ENCODE assay signal across 8 mouse cellular contexts in genomic region chr7:4812303-4813104, GRCm38 (mm10). TPM values are rescaled to one million over a fixed set of nuclear protein-coding genes. Genes with fewer than 3 reads are reported as not detected.
DNase-seq lines count a peak whose midpoint lies in the region; ATAC-seq and TF ChIP-seq lines count a peak whose summit lies in the region.

Ube2s (minus strand) TSS chr7:4812590.

- peak within 1 kb of the TSS; percentile 57 for H3K4me2 ChIP-seq in kidney, embryonic 14.5 days (replicated peaks; ENCODE audit: low read depth, low read length)
- H3K4me2 ChIP-seq in limb, embryonic 15.5 days, result peak within 1 kb of the TSS; percentile 65

- DNase-seq in A20 (ENCODE audit: low read depth, low spot score), result peak; percentile 100
- DNase-seq in heart, adult 9 months (ENCODE audit: low spot score in 2 of 2), result peak; percentile 99 to 100
- peak; percentile 96 to 97 for DNase-seq in monocyte, adult 2 months (ENCODE audit: low read depth in 1 of 2, low spot score in 2 of 2)
- DNase-seq in spleen, postnatal 36 days (ENCODE audit: low spot score in 2 of 2), result peak; percentile 99 to 100

- H3K4me3 ChIP-seq in bone marrow macrophage, adult 2 months (ENCODE audit: insufficient read depth, low read length), result peak within 1 kb of the TSS; percentile 88
- peak within 1 kb of the TSS; percentile 93 for H3K4me3 ChIP-seq in embryonic fibroblast, embryonic 13.5 days (ENCODE audit: insufficient read depth, low read length)
- H3K4me3 ChIP-seq in kidney, embryonic 14.5 days (ENCODE audit: low read length), result peak within 1 kb of the TSS; percentile 99
- H3K4me3 ChIP-seq in limb, embryonic 15.5 days, result peak within 1 kb of the TSS; percentile 98

- H3K9me3 ChIP-seq in kidney, embryonic 14.5 days (ENCODE audit: control insufficient read depth, low read length), result no peaks in the 10 kb centered on the region
- H3K9me3 ChIP-seq in limb, embryonic 15.5 days, result no peaks in the 10 kb centered on the region

- TF ChIP-seq POLR2A in bone marrow macrophage, adult 2 months (IDR thresholded peaks at IDR 0.05; ENCODE audit: borderline replicate concordance, low read depth, low read length), result no peak
- TF ChIP-seq POLR2A in embryonic fibroblast, embryonic 13.5 days (IDR thresholded peaks at IDR 0.05; ENCODE audit: low read depth, low read length), result peak; percentile 85

- peaks cover 11% of the 10 kb centered on the region for H3K4me1 ChIP-seq in bone marrow macrophage, adult 2 months (ENCODE audit: control insufficient read depth, insufficient read depth, low read length)
- H3K4me1 ChIP-seq in embryonic fibroblast, embryonic 13.5 days (ENCODE audit: control insufficient read depth, insufficient read depth, low read length), result peaks cover 7% of the 10 kb centered on the region; the same call in 1 of the 2 replicates
- H3K4me1 ChIP-seq in kidney, embryonic 14.5 days (ENCODE audit: control insufficient read depth, insufficient read depth, low read length), result peaks cover 14% of the 10 kb centered on the region
- H3K4me1 ChIP-seq in limb, embryonic 15.5 days, result peaks cover 25% of the 10 kb centered on the region

- under 1% methylated on average over 62 of the region's 62 CpGs for WGBS in kidney, embryonic 14.5 days
- under 1% methylated on average over 62 of the region's 62 CpGs for WGBS in limb, embryonic 15.5 days

- peaks cover 27% of the 10 kb centered on the region for H3K36me3 ChIP-seq in kidney, embryonic 14.5 days (ENCODE audit: control insufficient read depth, insufficient read depth, low read length)
- peaks cover 22% of the 10 kb centered on the region for H3K36me3 ChIP-seq in limb, embryonic 15.5 days

- TF ChIP-seq CTCF in bone marrow macrophage, adult 2 months (IDR thresholded peaks at IDR 0.05; ENCODE audit: low read depth, low read length), result no peak
- TF ChIP-seq CTCF in embryonic fibroblast, embryonic 13.5 days (IDR thresholded peaks at IDR 0.05; ENCODE audit: borderline replicate concordance, insufficient read depth, low read length), result no peak

- no peaks in the 10 kb centered on the region for H3K27me3 ChIP-seq in kidney, embryonic 14.5 days (ENCODE audit: control insufficient read depth, insufficient read depth, low read length)
- no peaks in the 10 kb centered on the region for H3K27me3 ChIP-seq in limb, embryonic 15.5 days

- peak within 1 kb of the TSS; percentile 94 for H3K27ac ChIP-seq in bone marrow macrophage, adult 2 months (ENCODE audit: insufficient read depth, low read depth, low read length)
- peak within 1 kb of the TSS; percentile 86 for H3K27ac ChIP-seq in embryonic fibroblast, embryonic 13.5 days (ENCODE audit: insufficient read depth, low read length)
- H3K27ac ChIP-seq in kidney, embryonic 14.5 days (ENCODE audit: low read depth, low read length), result peak within 1 kb of the TSS; percentile 93
- H3K27ac ChIP-seq in limb, embryonic 15.5 days, result peak within 1 kb of the TSS; percentile 99

- peak within 1 kb of the TSS; percentile 98 for H3K9ac ChIP-seq in kidney, embryonic 14.5 days (ENCODE audit: low read depth, low read length)
- peak within 1 kb of the TSS; percentile 97 for H3K9ac ChIP-seq in limb, embryonic 15.5 days

- peak; percentile 98 for ATAC-seq in kidney, embryonic 14.5 days (ENCODE audit: low FRiP score, low TSS enrichment)
- ATAC-seq in limb, embryonic 15.5 days (ENCODE audit: insufficient number of reproducible peaks, low FRiP score, low TSS enrichment, low read depth), result peak; percentile 99

RNA-seq across cellular contexts. Expression of gene Ube2s, which starts in this region (rescaled TPM):
- polyA plus RNA-seq in bone marrow macrophage, adult 2 months (2012; ENCODE audit: insufficient read depth, insufficient read length, missing spikeins), result 109 and 131 TPM in 2 replicates
- 172 and 191 TPM in 2 replicates for polyA plus RNA-seq in embryonic fibroblast, embryonic 13.5 days (2011; ENCODE audit: insufficient read length, low read depth, missing spikeins)
- 465 and 546 TPM in 2 replicates for polyA plus RNA-seq in kidney, embryonic 14.5 days (2014; fragmentation: Nextera tagmentation; extraction: Ambion mirVana)
- 270 and 282 TPM in 2 replicates for polyA plus RNA-seq in limb, embryonic 15.5 days (2015; fragmentation: Nextera tagmentation; extraction: Ambion mirVana)

Comparison
In these comparisons a context has a peak if more than half of its experiments do, and no peak if none do; other contexts are left out.
1. Peak in every context shown above with its lines: DNase-seq, ATAC-seq, H3K4me3 ChIP-seq and H3K27ac ChIP-seq.